Comparison of ENCODE assay signal across 9 mouse cellular contexts in the genomic region with DNA sequence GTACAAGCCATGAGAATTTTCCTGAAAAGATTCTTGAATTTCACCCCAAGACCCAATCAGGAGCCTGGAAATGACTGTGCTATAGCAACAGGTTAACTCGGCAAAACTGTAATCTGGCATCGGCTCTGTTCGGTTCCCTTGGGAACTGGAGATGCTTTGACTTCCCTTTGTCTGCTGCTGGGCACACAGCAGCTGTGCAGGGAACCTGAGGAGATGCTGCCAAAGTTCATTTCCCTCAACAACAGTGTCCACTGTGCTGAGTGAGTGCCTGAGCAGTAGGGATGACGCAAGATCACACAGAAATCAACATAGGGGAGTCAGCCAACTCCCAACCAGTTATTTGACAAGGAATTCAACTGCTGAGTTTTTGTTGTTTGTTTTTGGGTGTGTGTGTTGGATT. TPM values are rescaled to one million over a fixed set of nuclear protein-coding genes. Genes with fewer than 3 reads are reported as not detected.
DNase-seq lines count a peak whose midpoint lies in the region; ATAC-seq and TF ChIP-seq lines count a peak whose summit lies in the region.
"Had no signal": no experiment of that assay in that cellular context is flagged by ENCODE, and none has a peak within 500 bp of the region (broad histone marks: within the 10 kb centered on the region; RNA-seq: fewer than 3 reads in every experiment).

No protein-coding gene starts in this region.

- ATAC-seq in intestine, postnatal 0 days: peak; percentile 54; the same call in 1 of the 2 replicates
- ATAC-seq in intestine, embryonic 16.5 days: no peak
- peak; percentile 98 for ATAC-seq in hindbrain, postnatal 0 days

- no peaks in the 10 kb centered on the region for H3K36me3 ChIP-seq in intestine, postnatal 0 days (ENCODE audit: control insufficient read depth, insufficient read depth)
- no peaks in the 10 kb centered on the region for H3K36me3 ChIP-seq in intestine, embryonic 16.5 days (ENCODE audit: control insufficient read depth, insufficient read depth, low read length)
- H3K36me3 ChIP-seq in hindbrain, postnatal 0 days (ENCODE audit: insufficient read depth, low read length): no peaks in the 10 kb centered on the region
- H3K36me3 ChIP-seq: kidney, embryonic 15.5 days had no signal

- no peak overlapping the region for H3K27ac ChIP-seq in intestine, postnatal 0 days (ENCODE audit: low read depth, low read length)
- no peak overlapping the region for H3K27ac ChIP-seq in intestine, embryonic 16.5 days (ENCODE audit: low read length)
- no peak overlapping the region for H3K27ac ChIP-seq in hindbrain, postnatal 0 days
- H3K27ac ChIP-seq: kidney, embryonic 15.5 days had no signal

- no peaks in the 10 kb centered on the region for H3K4me1 ChIP-seq in intestine, postnatal 0 days (replicated peaks; ENCODE audit: control insufficient read depth, insufficient read depth, low read length)
- H3K4me1 ChIP-seq in intestine, embryonic 16.5 days (ENCODE audit: control insufficient read depth, insufficient read depth, low read length): peaks cover 9% of the 10 kb centered on the region; the same call in 1 of the 2 replicates
- H3K4me1 ChIP-seq in hindbrain, postnatal 0 days (ENCODE audit: insufficient read depth, low read length): peaks cover 8% of the 10 kb centered on the region; the same call in 1 of the 2 replicates

- no peak for TF ChIP-seq CTCF in intestine, postnatal 0 days (IDR thresholded peaks at IDR 0.05; ENCODE audit: low read depth)
- TF ChIP-seq CTCF in hindbrain, postnatal 0 days (IDR thresholded peaks at IDR 0.05; ENCODE audit: low read depth): no peak

- H3K9me3 ChIP-seq in intestine, postnatal 0 days (ENCODE audit: control insufficient read depth): no peaks in the 10 kb centered on the region
- H3K9me3 ChIP-seq in intestine, embryonic 16.5 days (ENCODE audit: control insufficient read depth, low read length): no peaks in the 10 kb centered on the region
- H3K9me3 ChIP-seq in hindbrain, postnatal 0 days (ENCODE audit: low read length): no peaks in the 10 kb centered on the region
- H3K9me3 ChIP-seq: kidney, embryonic 15.5 days had no signal

- H3K9ac ChIP-seq in intestine, postnatal 0 days (ENCODE audit: low read depth, low read length): no peak overlapping the region
- H3K9ac ChIP-seq in intestine, embryonic 16.5 days (ENCODE audit: low read depth, low read length): no peak overlapping the region
- no peak overlapping the region for H3K9ac ChIP-seq in hindbrain, postnatal 0 days (replicated peaks; ENCODE audit: low read length)
- H3K9ac ChIP-seq: kidney, embryonic 15.5 days had no signal

- DNase-seq in right cerebral cortex, postnatal 10 days (ENCODE audit: low spot score in 2 of 2): peak; percentile 36 to 38
- DNase-seq in right cerebral cortex, adult 18-20 months: no peak
- DNase-seq in hindbrain, postnatal 0 days (ENCODE audit: low spot score): peak; percentile 89
- DNase-seq in ovary, postnatal 10 days (ENCODE audit: low spot score): no peak
- DNase-seq in thymus, postnatal 36 days: no peak
- DNase-seq: thymus, adult 2 months had no signal

- H3K27me3 ChIP-seq in intestine, postnatal 0 days (replicated peaks; ENCODE audit: control insufficient read depth, insufficient read depth, low read length): no peaks in the 10 kb centered on the region
- H3K27me3 ChIP-seq in intestine, embryonic 16.5 days (replicated peaks; ENCODE audit: control insufficient read depth, insufficient read depth, low read length): no peaks in the 10 kb centered on the region
- no peaks in the 10 kb centered on the region for H3K27me3 ChIP-seq in hindbrain, postnatal 0 days (ENCODE audit: insufficient read depth, low read length)
- H3K27me3 ChIP-seq: kidney, embryonic 15.5 days had no signal

- H3K4me3 ChIP-seq in intestine, postnatal 0 days (ENCODE audit: low read depth, low read length): no peak overlapping the region
- H3K4me3 ChIP-seq in intestine, embryonic 16.5 days (ENCODE audit: low read length): no peak overlapping the region
- no peak overlapping the region for H3K4me3 ChIP-seq in hindbrain, postnatal 0 days (ENCODE audit: low read length)
- H3K4me3 ChIP-seq: kidney, embryonic 15.5 days had no signal

- H3K4me2 ChIP-seq in intestine, postnatal 0 days (replicated peaks; ENCODE audit: low read depth): no peak overlapping the region
- H3K4me2 ChIP-seq in intestine, embryonic 16.5 days (ENCODE audit: low read depth, low read length): no peak overlapping the region
- no peak overlapping the region for H3K4me2 ChIP-seq in hindbrain, postnatal 0 days (ENCODE audit: low read depth, low read length)
- H3K4me2 ChIP-seq: kidney, embryonic 15.5 days had no signal

- 45% methylated on average over 4 of the region's 4 CpGs for WGBS in intestine, postnatal 0 days
- 61% methylated on average over 4 of the region's 4 CpGs for WGBS in intestine, embryonic 16.5 days
- WGBS in hindbrain, postnatal 0 days: 10% methylated on average over 4 of the region's 4 CpGs

RNA-seq across cellular contexts. Expression of gene Tmc3, which starts 3.8 kb away (rescaled TPM):
- 1.1 and 1.4 TPM in 2 replicates for polyA plus RNA-seq in intestine, postnatal 0 days (2015; fragmentation: Nextera tagmentation; extraction: Ambion mirVana)
- polyA plus RNA-seq in intestine, embryonic 16.5 days (2015; fragmentation: Nextera tagmentation; extraction: Ambion mirVana): 1.0 and 1.5 TPM in 2 replicates
- 0.93 and 0.94 TPM in 2 replicates for total RNA-seq in hindbrain, postnatal 0 days (2014; rRNA removed)
- polyA plus RNA-seq in hindbrain, postnatal 0 days (2015; fragmentation: Nextera tagmentation; extraction: Ambion mirVana): 0.29 and 0.43 TPM in 2 replicates

RNA-seq across cellular contexts. Expression of gene Stard5, which starts 50.8 kb away (rescaled TPM):
- 67.6 and 73.2 TPM in 2 replicates for polyA plus RNA-seq in intestine, postnatal 0 days (2015; fragmentation: Nextera tagmentation; extraction: Ambion mirVana)
- polyA plus RNA-seq in intestine, embryonic 16.5 days (2015; fragmentation: Nextera tagmentation; extraction: Ambion mirVana): 67.7 and 77.3 TPM in 2 replicates
- total RNA-seq in hindbrain, postnatal 0 days (2014; rRNA removed): 6.1 and 7.5 TPM in 2 replicates
- 6.6 and 7.8 TPM in 2 replicates for polyA plus RNA-seq in hindbrain, postnatal 0 days (2015; fragmentation: Nextera tagmentation; extraction: Ambion mirVana)

Comparison
In these comparisons a context has a peak if more than half of its experiments do, and no peak if none do; other contexts are left out.
1. DNase-seq: peak in right cerebral cortex, postnatal 10 days (2 of 2) and hindbrain, postnatal 0 days (single experiment); none in right cerebral cortex, adult 18-20 months (single experiment), ovary, postnatal 10 days (single experiment) and thymus, postnatal 36 days (0 of 2).